Mouse (Mus musculus) hindbrain, embryonic 10.5 days (tissue): Measurements from ENCODE around the gene Ect2l. TPM values are rescaled to one million over a fixed set of nuclear protein-coding genes. Genes with fewer than 3 reads are reported as not detected.

Source experiments
- DNase-seq: peaks from one replicate; pipeline ENCODE4 v3.0.0-alpha.2; 2017; ENCODE audit warnings: low spot score
- H3K27ac ChIP-seq: fragments of 300-500 bp; sonication (generic); 2 replicates; pipeline ENCODE4 v1.5.1; 2016; ENCODE audit warnings: mild to moderate bottlenecking, moderate library complexity
- H3K27me3 ChIP-seq: fragments of 300-500 bp; sonication (generic); 2 replicates; pipeline ENCODE4 v1.6.1; 2016; ENCODE audit warnings: mild to moderate bottlenecking; ENCODE audit not compliant: poor library complexity, insufficient read depth, severe bottlenecking
- H3K36me3 ChIP-seq: fragments of 300-500 bp; sonication (generic); 2 replicates; pipeline ENCODE4 v1.6.1; 2016; ENCODE audit warnings: mild to moderate bottlenecking, moderate library complexity
- H3K4me1 ChIP-seq: fragments of 300-500 bp; sonication (generic); replicated peaks from 2 replicates; pipeline ENCODE4 v1.6.1; 2016; ENCODE audit warnings: mild to moderate bottlenecking
- H3K4me3 ChIP-seq: fragments of 300-500 bp; sonication (generic); 2 replicates; pipeline ENCODE4 v1.5.1; 2016; ENCODE audit warnings: mild to moderate bottlenecking, moderate library complexity
- H3K9me3 ChIP-seq: fragments of 300-500 bp; sonication (generic); 2 replicates; pipeline ENCODE4 v1.6.1; 2016; ENCODE audit warnings: mild to moderate bottlenecking, moderate library complexity
- WGBS: fragments of 180-500 bp; shearing (Covaris S2); methylation state at CpG from one replicate; pipeline ENCODE4 v1.1.7; 2016; 5-methylcytosine and 5-hydroxymethylcytosine counted together
- polyA plus RNA-seq: library from polyadenylated mRNA; unstranded; fragments of >200 nt; fragmentation: Nextera tagmentation; extraction: Ambion mirVana; gene quantifications from 2 replicates; pipeline ENCODE4 v1.2.1, GENCODE M21; 2016

Gene Ect2l
- polyA plus RNA-seq, 1 experiment from 2014 or later, result 0.30 TPM

DNA sequence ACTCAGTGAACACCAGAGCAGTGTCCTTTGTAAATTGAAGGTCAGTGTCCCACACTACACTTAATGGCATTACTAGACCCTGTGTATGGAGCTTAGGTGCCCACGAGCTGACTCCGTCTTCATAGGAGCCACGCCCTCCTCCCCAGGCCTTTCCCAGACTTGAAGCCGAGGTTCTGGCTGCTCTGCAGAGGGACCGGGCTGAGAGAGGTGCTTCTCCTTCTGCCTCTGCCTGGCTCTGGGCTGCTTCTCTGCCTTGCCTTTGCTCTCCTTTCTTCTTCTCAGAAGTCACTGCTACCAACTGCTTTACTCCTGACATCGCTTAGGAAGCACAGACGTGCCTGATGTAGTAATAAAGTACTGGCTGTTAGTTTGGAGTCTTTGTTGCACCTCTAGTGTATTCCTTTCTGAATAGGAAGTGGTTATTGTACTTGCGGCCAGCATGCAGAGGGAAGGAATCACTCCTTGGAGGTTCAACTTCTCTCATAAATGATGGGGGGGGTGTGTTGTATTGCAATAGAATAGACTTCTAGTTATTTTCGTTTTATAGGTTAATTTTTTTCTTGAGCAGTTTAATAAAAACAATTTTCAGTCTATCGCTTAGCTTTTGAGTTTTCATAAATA, 97.1 kb downstream of the Ect2l start:
- WGBS, result 85% methylated on average over 10 of the region's 10 CpGs
- Histone ChIP-seq H3K9me3 (no peaks in the 10 kb centered on the region), H3K36me3 (peaks cover 60% of the 10 kb centered on the region), H3K4me3 (no peak overlapping the region), H3K4me1 (no peaks in the 10 kb centered on the region), H3K27ac (no peak overlapping the region), H3K27me3 (no peaks in the 10 kb centered on the region)
- no peak for DNase-seq

DNA sequence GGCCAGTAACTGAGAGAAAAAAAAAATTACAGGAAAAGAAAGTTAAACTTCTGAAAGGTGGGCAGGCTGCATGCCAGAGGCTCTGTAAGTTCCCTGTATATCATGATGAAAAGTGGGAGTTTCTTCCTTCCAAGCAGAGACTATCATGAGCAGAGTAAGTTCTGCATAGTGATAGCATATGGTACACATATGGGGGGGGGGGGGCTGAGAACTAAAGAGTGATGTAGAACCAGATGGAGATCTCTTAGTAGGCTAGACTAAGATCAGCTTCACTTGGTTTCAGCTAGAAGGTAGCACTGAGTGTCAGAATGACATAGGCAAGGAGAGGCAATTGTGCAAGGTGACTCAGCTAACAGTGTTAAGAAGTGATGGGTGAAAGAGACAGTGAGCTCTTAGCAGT, 99.8 kb downstream of the Ect2l start:
- Histone ChIP-seq H3K4me1 (no peaks in the 10 kb centered on the region), H3K9me3 (no peaks in the 10 kb centered on the region), H3K27me3 (no peaks in the 10 kb centered on the region), H3K27ac (no peak overlapping the region), H3K4me3 (no peak overlapping the region), H3K36me3 (peaks cover 45% of the 10 kb centered on the region)
- no peak for DNase-seq

DNA sequence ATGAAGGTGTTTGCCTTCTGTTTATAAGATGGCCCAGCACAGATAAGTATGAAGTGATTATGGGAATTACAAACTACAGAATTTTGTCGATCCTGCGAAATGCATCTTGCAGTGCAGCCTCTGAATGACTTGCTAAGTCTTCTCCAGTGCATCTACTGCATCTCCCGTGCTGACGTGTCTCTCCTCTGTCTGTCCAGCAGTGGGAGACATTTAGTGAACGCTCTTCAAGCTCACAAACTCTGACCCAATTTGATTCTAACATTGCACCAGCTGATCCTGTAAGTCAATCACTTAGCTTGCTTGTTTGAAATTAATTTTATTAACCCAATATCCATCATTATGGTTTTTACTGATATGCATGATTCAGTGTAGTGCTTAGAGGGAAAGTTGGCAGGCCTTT, 103.2 kb downstream of the Ect2l start:
- peaks cover 43% of the 10 kb centered on the region for H3K36me3 ChIP-seq
- H3K27ac ChIP-seq, result no peak overlapping the region
- no peaks in the 10 kb centered on the region for H3K27me3 ChIP-seq
- no peak overlapping the region for H3K4me3 ChIP-seq
- H3K4me1 ChIP-seq, result no peaks in the 10 kb centered on the region
- DNase-seq, result no peak
- no peaks in the 10 kb centered on the region for H3K9me3 ChIP-seq
- 81% methylated on average over 5 of the region's 5 CpGs for WGBS

DNA sequence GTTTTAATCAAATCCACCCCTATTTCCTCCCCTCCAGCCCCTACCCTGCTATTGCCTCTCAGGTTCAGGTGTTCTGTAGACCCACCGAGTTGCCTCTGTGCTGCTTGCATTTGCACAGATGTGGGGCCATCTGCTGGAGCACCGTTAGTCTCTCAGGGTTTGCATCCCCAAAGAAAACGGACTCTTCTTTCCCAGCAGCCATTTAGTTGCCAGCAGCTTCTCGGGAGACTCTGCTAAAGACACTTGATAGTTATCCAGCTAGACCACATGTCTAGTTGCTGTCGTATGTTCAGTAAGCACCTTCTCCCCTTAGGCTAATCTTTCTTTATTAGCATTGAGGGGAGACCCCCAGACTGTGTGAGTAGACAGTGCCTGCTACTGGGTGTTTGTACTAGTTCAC, 108.5 kb downstream of the Ect2l start:
- 77% methylated on average over 5 of the region's 5 CpGs for WGBS
- H3K4me3 ChIP-seq, result no peak overlapping the region
- H3K4me1 ChIP-seq, result no peaks in the 10 kb centered on the region
- H3K9me3 ChIP-seq, result no peaks in the 10 kb centered on the region
- no peaks in the 10 kb centered on the region for H3K27me3 ChIP-seq
- DNase-seq, result no peak
- H3K27ac ChIP-seq, result no peak overlapping the region
- H3K36me3 ChIP-seq, result peaks cover 59% of the 10 kb centered on the region

DNA sequence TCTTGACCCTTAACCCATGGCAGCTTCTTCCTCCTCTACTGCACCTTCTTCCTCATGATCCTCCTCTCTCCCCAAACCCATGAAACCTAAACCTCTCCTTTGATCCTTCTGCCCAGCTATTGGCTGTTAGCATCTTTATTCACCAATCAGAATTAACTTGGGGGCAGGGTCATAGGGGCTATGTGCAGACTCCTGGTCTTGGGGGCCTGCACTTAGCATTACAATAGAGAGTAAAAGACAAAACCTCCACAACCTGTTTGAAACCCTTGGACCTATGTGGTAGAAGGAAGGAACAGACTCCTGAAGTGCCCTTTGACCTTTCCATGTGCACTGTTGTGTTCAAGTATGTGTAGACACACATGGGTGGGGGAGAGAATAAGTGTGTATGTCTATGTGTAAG, 120.0 kb downstream of the Ect2l start:
- no peak for DNase-seq
- Histone ChIP-seq H3K9me3 (peaks cover 18% of the 10 kb centered on the region), H3K27me3 (no peaks in the 10 kb centered on the region), H3K4me3 (no peak overlapping the region), H3K27ac (no peak overlapping the region), H3K4me1 (no peaks in the 10 kb centered on the region), H3K36me3 (peaks cover 81% of the 10 kb centered on the region)

DNA sequence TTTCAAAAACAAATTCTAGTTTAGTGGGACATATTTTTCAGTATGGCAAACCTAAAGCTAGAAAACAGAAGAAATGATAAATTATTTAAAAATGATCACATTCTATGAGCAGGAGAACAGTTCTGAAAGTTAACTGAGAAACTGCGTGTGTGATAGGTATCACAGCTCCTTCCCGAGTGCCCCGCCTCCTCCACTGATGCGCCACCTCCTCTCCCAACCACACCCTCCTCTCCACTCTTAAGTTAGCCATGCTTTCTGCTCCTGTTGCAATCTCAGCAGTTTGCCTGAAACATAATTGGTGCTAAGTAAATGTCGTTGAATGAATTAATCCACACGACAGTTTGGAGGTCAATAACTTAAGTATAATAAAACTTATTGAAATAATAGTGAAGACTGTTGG, 127.9 kb downstream of the Ect2l start:
- 95% methylated on average over 6 of the region's 6 CpGs for WGBS
- no peak overlapping the region for H3K27ac ChIP-seq
- H3K4me1 ChIP-seq, result no peaks in the 10 kb centered on the region
- H3K9me3 ChIP-seq, result peaks cover 26% of the 10 kb centered on the region
- H3K4me3 ChIP-seq, result no peak overlapping the region
- no peak for DNase-seq
- H3K27me3 ChIP-seq, result no peaks in the 10 kb centered on the region
- H3K36me3 ChIP-seq, result peaks cover 25% of the 10 kb centered on the region

DNA sequence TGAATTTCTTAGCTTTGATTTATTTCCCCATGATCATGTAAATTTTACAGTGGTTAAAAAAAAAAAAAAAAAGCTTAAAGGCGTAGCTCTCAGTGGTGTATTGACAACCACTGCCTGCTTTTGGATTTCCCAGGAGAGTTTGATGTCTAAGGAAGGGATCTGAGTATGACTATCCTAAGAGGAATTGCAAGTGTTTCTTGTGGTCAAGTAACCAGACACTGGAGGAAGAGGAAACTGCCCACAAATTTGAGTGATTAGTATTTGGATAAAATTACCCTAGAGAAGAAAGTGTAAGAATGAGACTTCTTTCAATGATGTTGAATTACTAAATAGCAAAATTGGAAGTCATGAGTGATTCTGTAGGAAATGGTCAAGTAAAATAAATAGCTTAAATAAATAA, 129.2 kb downstream of the Ect2l start:
- Histone ChIP-seq H3K27ac (no peak overlapping the region), H3K9me3 (peaks cover 16% of the 10 kb centered on the region), H3K27me3 (no peaks in the 10 kb centered on the region), H3K4me3 (no peak overlapping the region), H3K4me1 (no peaks in the 10 kb centered on the region), H3K36me3 (peaks cover 31% of the 10 kb centered on the region)
- 88% methylated on average over 1 of the region's 1 CpGs for WGBS
- no peak for DNase-seq

Other genes with a start within 250 kb of the Ect2l start
- gene Abracl, start 187.6 kb downstream of the Ect2l start, polyA plus RNA-seq, result 185 and 211 TPM in 2 replicates
- 12.9 and 15.7 TPM in 2 replicates for gene Reps1, start 155.0 kb downstream of the Ect2l start, polyA plus RNA-seq
- 5.9 and 8.3 TPM in 2 replicates for gene Ccdc28a, start 24.1 kb upstream of the Ect2l start, polyA plus RNA-seq
- gene Nhsl1, start 108.1 kb upstream of the Ect2l start, polyA plus RNA-seq, result 15.2 and 15.7 TPM in 2 replicates